Mouse (Mus musculus) liver, adult 2 months (tissue): ENCODE data around the gene Slfn5.

Experiments used
- CTCF ChIP-seq: fragments of 200-500 bp; IDR thresholded peaks from 2 replicates; pipeline ENCODE4 v1.5.1; 2011; ENCODE audit warnings: low read depth, low read length, control low read depth
- POLR2A ChIP-seq: fragments of 200-500 bp; IDR thresholded peaks from 2 replicates; pipeline ENCODE4 v1.6.1; 2011; ENCODE audit warnings: low read length, control low read depth; ENCODE audit not compliant: insufficient read depth; ENCODE audit errors: extremely low read depth

DNA sequence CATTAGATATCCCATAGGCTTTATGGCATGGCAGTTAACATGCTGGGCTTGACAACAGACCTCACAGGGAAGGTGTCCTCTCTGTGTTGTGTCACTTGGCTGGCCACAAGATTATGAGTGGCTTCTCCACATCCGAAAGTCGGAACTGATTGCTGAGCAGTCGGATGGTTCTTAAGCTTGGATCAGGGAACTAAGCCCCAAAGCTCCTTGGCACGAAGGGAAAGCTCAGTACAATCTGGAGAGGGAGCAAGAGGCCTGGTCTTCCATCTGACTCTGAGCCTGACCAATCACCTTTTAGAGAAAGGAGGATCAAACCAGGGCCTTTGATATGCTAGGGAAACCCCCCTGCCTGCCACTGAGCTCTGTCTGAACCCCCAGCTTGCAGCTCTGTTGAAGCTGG lies 29.5 kb upstream of the Slfn5 start:
- no peak for TF ChIP-seq POLR2A
- TF ChIP-seq CTCF = no peak
